Mouse (Mus musculus): Measurements from ENCODE around the gene Gins2.

DNA sequence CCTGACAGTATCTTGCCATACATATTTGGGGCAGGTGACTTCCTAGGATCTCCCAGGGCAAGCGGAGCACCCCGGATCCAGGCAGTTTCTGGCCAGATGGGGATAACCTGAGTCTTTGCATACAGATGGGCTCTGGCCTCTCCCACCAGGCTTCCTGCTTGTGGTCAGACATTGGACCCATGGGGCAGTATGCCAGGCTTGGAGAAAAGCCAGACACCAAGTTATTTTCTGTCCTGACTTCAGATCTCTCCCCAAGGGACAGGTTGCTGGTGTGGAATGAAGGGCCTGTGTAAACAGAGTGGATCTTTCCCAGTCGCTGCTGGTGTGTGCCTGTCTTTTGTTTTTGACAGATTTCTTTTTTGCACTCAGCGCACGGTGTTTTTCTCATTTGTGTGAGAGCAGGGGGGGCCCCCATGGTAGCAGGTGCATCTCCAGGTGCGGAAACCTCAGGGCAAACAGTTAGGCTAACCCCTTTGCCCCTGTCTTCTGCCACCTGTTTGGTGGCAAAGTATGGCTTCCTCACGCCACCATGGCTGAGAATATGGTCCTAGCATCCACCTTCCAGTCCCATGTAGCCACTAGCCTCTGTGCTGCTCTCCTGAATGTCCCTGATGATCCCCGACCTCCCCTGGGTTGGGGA, 45.6 kb downstream of the Gins2 start:
- TF ChIP-seq CEBPB (IDR thresholded peaks at IDR 0.05; ENCODE audit: insufficient read depth, poor library complexity, severe bottlenecking) (no peak), POLR2A (IDR thresholded peaks at IDR 0.05; ENCODE audit: insufficient read length, low read depth) (no peak), MYOD1 (IDR thresholded peaks at IDR 0.05; ENCODE audit: control insufficient read depth in 1 of 3, insufficient read length in 2 of 3, low read depth in 2 of 3) (peak in 1 of 3 experiments; percentile 14), TCF12 (IDR thresholded peaks at IDR 0.05; ENCODE audit: insufficient read depth, poor library complexity, severe bottlenecking) (no peak), TCF3 (IDR thresholded peaks at IDR 0.05; ENCODE audit: insufficient read length, low read depth) (no peak), MAX (IDR thresholded peaks at IDR 0.05; ENCODE audit: low read depth) (no peak), USF1 (IDR thresholded peaks at IDR 0.05; ENCODE audit: low read depth) (no peak), SRF (IDR thresholded peaks at IDR 0.05; ENCODE audit: control insufficient read depth, insufficient read length, low read depth) (no peak), REST (IDR thresholded peaks at IDR 0.05; ENCODE audit: insufficient read depth, insufficient read length) (no peak), E2F4 (IDR thresholded peaks at IDR 0.05; ENCODE audit: insufficient read depth) (no peak)
